9 mouse cellular contexts compared by ENCODE assay signal in the genomic region with DNA sequence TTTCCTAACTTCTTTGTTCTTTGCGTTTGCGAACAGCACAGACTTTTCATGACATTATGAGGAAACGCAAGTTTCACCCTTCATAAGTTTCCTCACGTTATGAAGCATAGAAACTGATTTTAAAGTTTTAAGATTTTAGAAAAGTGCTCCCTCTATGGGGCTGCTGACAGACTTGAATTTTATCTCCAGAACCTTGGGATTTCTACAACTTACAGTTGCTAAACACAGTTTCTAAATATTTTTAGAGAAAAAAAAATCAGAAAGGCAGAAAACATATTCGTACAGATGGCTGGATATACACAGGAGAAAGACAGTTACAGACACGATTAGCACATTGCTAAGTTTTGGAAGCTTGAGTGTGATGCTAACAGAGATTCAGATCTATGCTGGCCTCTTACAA. TPM values are rescaled to one million over a fixed set of nuclear protein-coding genes. Genes with fewer than 3 reads are reported as not detected.
DNase-seq lines count a peak whose midpoint lies in the region; ATAC-seq and TF ChIP-seq lines count a peak whose summit lies in the region.
"Had no signal": no experiment of that assay in that cellular context is flagged by ENCODE, and none has a peak within 500 bp of the region (broad histone marks: within the 10 kb centered on the region; RNA-seq: fewer than 3 reads in every experiment).

No protein-coding gene starts in this region.

- H3K4me1 ChIP-seq in forebrain, embryonic 16.5 days (replicated peaks; ENCODE audit: control insufficient read depth, insufficient read depth, low read length) = peaks cover 9% of the 10 kb centered on the region
- H3K4me1 ChIP-seq in liver, embryonic 12.5 days = no peaks in the 10 kb centered on the region

- H3K27ac ChIP-seq in gastrocnemius, adult 2 months = peak overlapping the region; percentile 83
- no peak overlapping the region for H3K27ac ChIP-seq in forebrain, embryonic 16.5 days (ENCODE audit: low read length)
- H3K27ac ChIP-seq in liver, embryonic 12.5 days = no peak overlapping the region

- H3K27me3 ChIP-seq in forebrain, embryonic 16.5 days (replicated peaks; ENCODE audit: control insufficient read depth, insufficient read depth, low read length) = no peaks in the 10 kb centered on the region
- H3K27me3 ChIP-seq in liver, embryonic 12.5 days (replicated peaks) = no peaks in the 10 kb centered on the region; the same call in 1 of the 2 replicates

- H3K9me3 ChIP-seq in forebrain, embryonic 16.5 days (ENCODE audit: control insufficient read depth, low read length) = no peaks in the 10 kb centered on the region
- no peaks in the 10 kb centered on the region for H3K9me3 ChIP-seq in liver, embryonic 12.5 days (replicated peaks)

- intact Hi-C loops in gastrocnemius, adult 2 months (cut with DNase I) = loop anchor here (5.0 kb wide), 1 partner anchor 126 kb away; no protein-coding TSS in a partner anchor

- WGBS in forebrain, embryonic 16.5 days = 58% methylated on average over 6 of the region's 6 CpGs
- 55% methylated on average over 6 of the region's 6 CpGs for WGBS in liver, embryonic 12.5 days (ENCODE audit: insufficient replicate concordance)

- DNase-seq in gastrocnemius, adult 2 months = no peak
- no peak for DNase-seq in gastrocnemius, postnatal 10 days
- peak; percentile 73 for DNase-seq in 3T3-L1 (ENCODE audit: low read depth, low spot score)
- DNase-seq in adrenal gland, adult 2 months = no peak
- no peak for DNase-seq in adrenal gland, adult (ENCODE audit: inconsistent age in 2 of 2, low spot score in 1 of 2)
- DNase-seq in layer of hippocampus, postnatal 14 days (ENCODE audit: low spot score in 2 of 2) = no peak

- no peaks in the 10 kb centered on the region for H3K36me3 ChIP-seq in forebrain, embryonic 16.5 days (ENCODE audit: control insufficient read depth, insufficient read depth)
- H3K36me3 ChIP-seq in liver, embryonic 12.5 days = no peaks in the 10 kb centered on the region

- TF ChIP-seq CTCF in gastrocnemius, adult 2 months (IDR thresholded peaks at IDR 0.05) = peak; percentile 46

- ATAC-seq in forebrain, embryonic 16.5 days = no peak
- ATAC-seq in liver, embryonic 12.5 days = no peak

- no peak overlapping the region for H3K9ac ChIP-seq in forebrain, embryonic 16.5 days (replicated peaks; ENCODE audit: low read depth, low read length)
- no peak overlapping the region for H3K9ac ChIP-seq in liver, embryonic 12.5 days

- peak overlapping the region; percentile 77 for H3K4me3 ChIP-seq in gastrocnemius, adult 2 months
- H3K4me3 ChIP-seq in forebrain, embryonic 16.5 days (replicated peaks; ENCODE audit: low read length) = no peak overlapping the region; the same call in 1 of the 2 replicates
- H3K4me3 ChIP-seq in liver, embryonic 12.5 days = peak overlapping the region; percentile 35

- peak overlapping the region; percentile 66 for H3K4me2 ChIP-seq in forebrain, embryonic 16.5 days (ENCODE audit: low read length)
- no peak overlapping the region for H3K4me2 ChIP-seq in liver, embryonic 12.5 days

RNA-seq across cellular contexts. Expression of a gene that starts 1.6 kb away (rescaled TPM):
- total RNA-seq in gastrocnemius, adult 2 months (2021) = 10 to 100 TPM; 14.0 to 20.6 TPM
- 100 to 1,000 TPM; 161 to 231 TPM for total RNA-seq in gastrocnemius, postnatal 10 days (2021)
- 8.6 and 12.4 TPM in 2 replicates for polyA plus RNA-seq in forebrain, embryonic 16.5 days (2015; fragmentation: Nextera tagmentation; extraction: Ambion mirVana)
- polyA plus RNA-seq in liver, embryonic 12.5 days (2016; fragmentation: Nextera tagmentation; extraction: Ambion mirVana) = 14.6 and 15.1 TPM in 2 replicates
- 10 to 100 TPM in 1 of 2 experiments, 1 to 10 TPM in 1; 5.5 to 10.6 TPM for total RNA-seq in adrenal gland, adult 2 months (2021)
- polyA plus RNA-seq in adrenal gland, adult 2 months (2012; rRNA removed) = 1.3 and 1.6 TPM in 2 replicates
- 10 to 100 TPM; 10.2 to 13.1 TPM for total RNA-seq in layer of hippocampus, postnatal 14 days (2021)
- total RNA-seq: hematopoietic stem cell, adult 5-6 weeks had no signal

Comparison
In these comparisons a context has a peak if more than half of its experiments do, and no peak if none do; other contexts are left out.
1. RNA of a gene that starts 1.6 kb away (total RNA-seq): 161 to 231 TPM in gastrocnemius, postnatal 10 days; 14.0 to 20.6 TPM in gastrocnemius, adult 2 months, 10.2 to 13.1 TPM in layer of hippocampus, postnatal 14 days and 5.5 to 10.6 TPM in adrenal gland, adult 2 months; every median in the first group is over 4 times any median in the second.